Mouse (Mus musculus) forebrain, postnatal 0 days (tissue): ENCODE data around the gene Hivep2. TPM values are rescaled to one million over a fixed set of nuclear protein-coding genes. Genes with fewer than 3 reads are reported as not detected.

Experiments
- ATAC-seq: fragments of 200-750 bp; cut with Nextera tagmentation; 2 replicates; pipeline ENCODE4 v1.8.0; 2017; ENCODE audit warnings: mild to moderate bottlenecking, moderate library complexity
- DNase-seq: peaks from one replicate; pipeline ENCODE4 v3.0.0-alpha.2; 2015
- H3K27ac ChIP-seq: fragments of 300-500 bp; sonication (generic); 2 replicates; pipeline ENCODE4 v1.5.1; 2014; ENCODE audit warnings: low read depth, mild to moderate bottlenecking, antibody characterized with exemption, low read length, moderate library complexity, mixed read lengths
- H3K27me3 ChIP-seq: fragments of 300-500 bp; sonication (generic); 2 replicates; pipeline ENCODE4 v1.6.1; 2014; ENCODE audit warnings: mild to moderate bottlenecking, low read length, mixed read lengths; ENCODE audit not compliant: insufficient read depth
- H3K36me3 ChIP-seq: fragments of 300-500 bp; sonication (generic); 2 replicates; pipeline ENCODE4 v1.6.1; 2014; ENCODE audit warnings: mild to moderate bottlenecking, moderate library complexity; ENCODE audit not compliant: insufficient read depth
- H3K4me1 ChIP-seq: fragments of 300-500 bp; sonication (generic); 2 replicates; pipeline ENCODE4 v1.6.1; 2014; ENCODE audit warnings: antibody characterized with exemption; ENCODE audit not compliant: insufficient read depth
- H3K4me2 ChIP-seq: fragments of 300-500 bp; sonication (generic); 2 replicates; pipeline ENCODE4 v1.6.1; 2014; ENCODE audit warnings: low read depth, mild to moderate bottlenecking, moderate library complexity
- H3K4me3 ChIP-seq: fragments of 300-500 bp; sonication (generic); 2 replicates; pipeline ENCODE4 v1.5.1; 2014; ENCODE audit warnings: low read depth, low read length, mixed read lengths
- H3K9ac ChIP-seq: fragments of 300-500 bp; sonication (generic); 2 replicates; pipeline ENCODE4 v1.6.1; 2014; ENCODE audit warnings: mild to moderate bottlenecking
- H3K9me3 ChIP-seq: fragments of 300-500 bp; sonication (generic); 2 replicates; pipeline ENCODE4 v1.6.1; 2016; ENCODE audit warnings: low read length
- CTCF ChIP-seq: sonication (generic); IDR thresholded peaks from 2 replicates; pipeline ENCODE4 v1.5.1; 2016; ENCODE audit warnings: antibody characterized with exemption, control low read depth, low read depth
- WGBS: fragments of 180-500 bp; shearing (Covaris S2); extraction: QIAGEN DNeasy Blood & Tissue Kit; methylation state at CpG from one replicate; pipeline ENCODE4 v1.1.7; 2014; 5-methylcytosine and 5-hydroxymethylcytosine counted together
- polyA plus RNA-seq: library from polyadenylated mRNA; unstranded; fragments of >200 nt; fragmentation: Nextera tagmentation; extraction: Ambion mirVana; gene quantifications from 2 replicates; pipeline ENCODE4 v1.2.1, GENCODE M21; 2015
- total RNA-seq: library from RNA; depleted of rRNA; stranded (reverse); fragments of >200 nt; gene quantifications from 2 replicates; pipeline ENCODE4 v1.2.3, GENCODE M21; 2014

Gene Hivep2
- total and polyA plus RNA-seq, 2 experiments from 2014 or later: 22.9 to 55.4 TPM

- no peak for TF ChIP-seq CTCF
- Histone ChIP-seq H3K27me3 (no peaks in the 10 kb centered on the region), H3K36me3 (no peaks in the 10 kb centered on the region), H3K4me3 (no peak overlapping the region), H3K4me2 (no peak overlapping the region), H3K4me1 (no peaks in the 10 kb centered on the region), H3K9ac (no peak overlapping the region), H3K9me3 (no peaks in the 10 kb centered on the region), H3K27ac (no peak overlapping the region)
- DNase-seq: no peak
- 91% methylated on average over 2 of the region's 2 CpGs for WGBS
- ATAC-seq: no peak
Observed at GRCm38 (mm10) chr10:14032532-14032931, 66.7 kb downstream of the Hivep2 start.

- Histone ChIP-seq H3K4me2 (no peak overlapping the region), H3K9ac (no peak overlapping the region), H3K4me1 (no peaks in the 10 kb centered on the region), H3K36me3 (no peaks in the 10 kb centered on the region), H3K4me3 (no peak overlapping the region), H3K27me3 (no peaks in the 10 kb centered on the region), H3K9me3 (no peaks in the 10 kb centered on the region), H3K27ac (no peak overlapping the region)
- WGBS: 92% methylated on average over 7 of the region's 7 CpGs
- DNase-seq (no peak), ATAC-seq (no peak)
- TF ChIP-seq CTCF: no peak
Observed at GRCm38 (mm10) chr10:14034046-14034445, 68.2 kb downstream of the Hivep2 start.

- Histone ChIP-seq H3K4me3 (no peak overlapping the region), H3K9ac (no peak overlapping the region), H3K4me2 (no peak overlapping the region), H3K36me3 (no peaks in the 10 kb centered on the region), H3K27me3 (no peaks in the 10 kb centered on the region), H3K27ac (no peak overlapping the region), H3K9me3 (no peaks in the 10 kb centered on the region), H3K4me1 (no peaks in the 10 kb centered on the region)
- no peak for DNase-seq
- TF ChIP-seq CTCF: no peak
- ATAC-seq: no peak
- 89% methylated on average over 7 of the region's 7 CpGs for WGBS
Observed at GRCm38 (mm10) chr10:14034790-14035189, 68.9 kb downstream of the Hivep2 start.

GRCm38 (mm10) chr10:14035607-14036006 is 69.7 kb downstream of the Hivep2 start:
- Histone ChIP-seq H3K36me3 (no peaks in the 10 kb centered on the region), H3K27ac (no peak overlapping the region), H3K4me2 (no peak overlapping the region), H3K9ac (no peak overlapping the region), H3K4me3 (no peak overlapping the region), H3K9me3 (no peaks in the 10 kb centered on the region), H3K27me3 (no peaks in the 10 kb centered on the region), H3K4me1 (no peaks in the 10 kb centered on the region)
- DNase-seq (no peak), ATAC-seq (no peak)
- WGBS: 65% methylated on average over 5 of the region's 5 CpGs
- TF ChIP-seq CTCF: no peak

- DNase-seq (no peak), ATAC-seq (no peak)
- no peaks in the 10 kb centered on the region for H3K9me3 ChIP-seq
- H3K9ac ChIP-seq: no peak overlapping the region
- TF ChIP-seq CTCF: no peak
- no peaks in the 10 kb centered on the region for H3K4me1 ChIP-seq
- H3K4me2 ChIP-seq: no peak overlapping the region
- H3K27me3 ChIP-seq: no peaks in the 10 kb centered on the region
- H3K36me3 ChIP-seq: no peaks in the 10 kb centered on the region
- H3K4me3 ChIP-seq: no peak overlapping the region
- WGBS: 92% methylated on average over 6 of the region's 6 CpGs
- no peak overlapping the region for H3K27ac ChIP-seq
Observed at GRCm38 (mm10) chr10:14036472-14036871, 70.6 kb downstream of the Hivep2 start.

- no peak for ATAC-seq
Observed at GRCm38 (mm10) chr10:14037977-14038489, 72.2 kb downstream of the Hivep2 start.

GRCm38 (mm10) chr10:14040716-14041470 is 75.0 kb downstream of the Hivep2 start:
- ATAC-seq: no peak
- Histone ChIP-seq H3K4me3 (no peak overlapping the region), H3K27me3 (no peaks in the 10 kb centered on the region), H3K36me3 (no peaks in the 10 kb centered on the region), H3K9ac (no peak overlapping the region), H3K9me3 (no peaks in the 10 kb centered on the region), H3K4me1 (no peaks in the 10 kb centered on the region), H3K27ac (no peak overlapping the region), H3K4me2 (no peak overlapping the region)
- 84% methylated on average over 9 of the region's 9 CpGs for WGBS
- no peak for DNase-seq
- no peak for TF ChIP-seq CTCF

More at GRCm38 (mm10) chr10:14037977-14038489, 72.2 kb downstream of the Hivep2 start:
- no peak overlapping the region for H3K9ac ChIP-seq
- no peak overlapping the region for H3K4me3 ChIP-seq
- H3K4me1 ChIP-seq: no peaks in the 10 kb centered on the region
- no peaks in the 10 kb centered on the region for H3K9me3 ChIP-seq
- 72% methylated on average over 7 of the region's 7 CpGs for WGBS
- no peak overlapping the region for H3K27ac ChIP-seq
- no peak for DNase-seq
- H3K27me3 ChIP-seq: no peaks in the 10 kb centered on the region
- no peak for TF ChIP-seq CTCF
- H3K4me2 ChIP-seq: no peak overlapping the region
- no peaks in the 10 kb centered on the region for H3K36me3 ChIP-seq
